Mouse (Mus musculus) hindbrain, embryonic 12.5 days (tissue): ENCODE measurements around the gene Usp29. TPM values are rescaled to one million over a fixed set of nuclear protein-coding genes. Genes with fewer than 3 reads are reported as not detected.
A peak's percentile ranks its signal among the peaks of the same experiment; 100 is the strongest.
"Not testable (repeated sequence)": the region's sequence is repeated elsewhere in the genome, so short reads cannot be mapped to it uniquely, and the experiment has no call there.

Experiments
- ATAC-seq: fragments of 200-750 bp; cut with Nextera tagmentation; 2 replicates; pipeline ENCODE4 v1.8.0; 2017; ENCODE audit warnings: moderate TSS enrichment; ENCODE audit not compliant: low FRiP score
- H3K27ac ChIP-seq: fragments of 300-500 bp; sonication (generic); 2 replicates; pipeline ENCODE4 v1.5.1; 2016; ENCODE audit warnings: mild to moderate bottlenecking
- H3K27me3 ChIP-seq: fragments of 300-500 bp; sonication (generic); 2 replicates; pipeline ENCODE4 v1.6.1; 2016; ENCODE audit warnings: mild to moderate bottlenecking
- H3K36me3 ChIP-seq: fragments of 300-500 bp; sonication (generic); 2 replicates; pipeline ENCODE4 v1.6.1; 2016; ENCODE audit warnings: mild to moderate bottlenecking
- H3K4me1 ChIP-seq: fragments of 300-500 bp; sonication (generic); 2 replicates; pipeline ENCODE4 v1.6.1; 2016
- H3K4me2 ChIP-seq: fragments of 300-500 bp; sonication (generic); replicated peaks from 2 replicates; pipeline ENCODE4 v1.6.1; 2016; ENCODE audit warnings: mild to moderate bottlenecking
- H3K4me3 ChIP-seq: fragments of 300-500 bp; sonication (generic); 2 replicates; pipeline ENCODE4 v1.5.1; 2016; ENCODE audit warnings: mild to moderate bottlenecking
- H3K9ac ChIP-seq: fragments of 300-500 bp; sonication (generic); 2 replicates; pipeline ENCODE4 v1.6.1; 2016; ENCODE audit warnings: mild to moderate bottlenecking, moderate library complexity
- H3K9me3 ChIP-seq: fragments of 300-500 bp; sonication (generic); replicated peaks from 2 replicates; pipeline ENCODE4 v1.6.1; 2016; ENCODE audit warnings: mild to moderate bottlenecking
- WGBS: fragments of 180-500 bp; shearing (Covaris S2); methylation state at CpG from one replicate; pipeline ENCODE4 v1.1.7; 2016; 5-methylcytosine and 5-hydroxymethylcytosine counted together
- polyA plus RNA-seq: library from polyadenylated mRNA; unstranded; fragments of >200 nt; fragmentation: Nextera tagmentation; extraction: Ambion mirVana; gene quantifications from 2 replicates; pipeline ENCODE4 v1.2.1, GENCODE M21; 2016

Usp29 gene
- polyA plus RNA-seq, 1 experiment from 2014 or later = 20.3 TPM

- no peak overlapping the region for H3K4me3 ChIP-seq
- no peak overlapping the region for H3K4me2 ChIP-seq
- H3K9me3 ChIP-seq = no peaks in the 10 kb centered on the region
- no peak overlapping the region for H3K27ac ChIP-seq
- no peaks in the 10 kb centered on the region for H3K27me3 ChIP-seq
- no peak; the same call in 1 of the 2 replicates for ATAC-seq
- WGBS = 46% methylated on average over 7 of the region's 7 CpGs
- no peak overlapping the region for H3K9ac ChIP-seq
- H3K36me3 ChIP-seq = no peaks in the 10 kb centered on the region
- H3K4me1 ChIP-seq = no peaks in the 10 kb centered on the region
These were observed 195.8 kb downstream of the Usp29 start for GRCm38 (mm10) chr7:6925926-6926730.

- ATAC-seq = no peak
- H3K27ac ChIP-seq = no peak overlapping the region
These were observed 196.3 kb downstream of the Usp29 start for GRCm38 (mm10) chr7:6926731-6926995.

GRCm38 (mm10) chr7:6929286-6929685 is 198.9 kb downstream of the Usp29 start:
- no peak for ATAC-seq
- WGBS = 49% methylated on average over 2 of the region's 2 CpGs
- Histone ChIP-seq H3K9me3 (no peaks in the 10 kb centered on the region), H3K27me3 (no peaks in the 10 kb centered on the region), H3K4me2 (no peak overlapping the region), H3K27ac (no peak overlapping the region), H3K4me1 (no peaks in the 10 kb centered on the region), H3K36me3 (no peaks in the 10 kb centered on the region), H3K9ac (no peak overlapping the region), H3K4me3 (no peak overlapping the region)

More at GRCm38 (mm10) chr7:6926731-6926995, 196.3 kb downstream of the Usp29 start:
- Histone ChIP-seq H3K4me3 (no peak overlapping the region), H3K9ac (no peak overlapping the region), H3K36me3 (no peaks in the 10 kb centered on the region), H3K9me3 (no peaks in the 10 kb centered on the region), H3K27me3 (no peaks in the 10 kb centered on the region), H3K4me1 (no peaks in the 10 kb centered on the region), H3K4me2 (no peak overlapping the region)
- WGBS = 50% methylated on average over 4 of the region's 4 CpGs

- H3K27ac ChIP-seq = no peak overlapping the region
- H3K4me3 ChIP-seq = no peak overlapping the region
- no peak for ATAC-seq
- H3K9ac ChIP-seq = no peak overlapping the region
- no peaks in the 10 kb centered on the region for H3K9me3 ChIP-seq
- 73% methylated on average over 5 of the region's 5 CpGs for WGBS
- H3K4me1 ChIP-seq = 0 out of 2 replicates have a peak, but pooled peaks cover 2% of the 10 kb centered on the region
- H3K4me2 ChIP-seq = no peak overlapping the region
- no peaks in the 10 kb centered on the region for H3K36me3 ChIP-seq
- H3K27me3 ChIP-seq = no peaks in the 10 kb centered on the region
These were observed 204.4 kb downstream of the Usp29 start for GRCm38 (mm10) chr7:6934741-6935140.

GRCm38 (mm10) chr7:6937040-6937439 is 206.7 kb downstream of the Usp29 start:
- Histone ChIP-seq H3K9me3 (no peaks in the 10 kb centered on the region), H3K4me3 (no peak overlapping the region), H3K4me2 (no peak overlapping the region), H3K36me3 (no peaks in the 10 kb centered on the region), H3K9ac (no peak overlapping the region), H3K4me1 (0 out of 2 replicates have a peak, but pooled peaks cover 2% of the 10 kb centered on the region), H3K27ac (no peak overlapping the region), H3K27me3 (no peaks in the 10 kb centered on the region)
- 48% methylated on average over 11 of the region's 11 CpGs for WGBS
- ATAC-seq = peak; percentile 41; the same call in 1 of the 2 replicates

GRCm38 (mm10) chr7:6940761-6941231 is 210.4 kb downstream of the Usp29 start:
- peak; percentile 59 for ATAC-seq
- Histone ChIP-seq H3K9me3 (no peaks in the 10 kb centered on the region), H3K27me3 (no peaks in the 10 kb centered on the region), H3K4me2 (peak overlapping the region; percentile 39), H3K4me3 (peak overlapping the region; percentile 10; the same call in 1 of the 2 replicates), H3K9ac (no peak overlapping the region), H3K36me3 (no peaks in the 10 kb centered on the region), H3K4me1 (0 out of 2 replicates have a peak, but pooled peaks cover 2% of the 10 kb centered on the region), H3K27ac (no peak overlapping the region)
- 16% methylated on average over 16 of the region's 16 CpGs for WGBS

- not testable (repeated sequence) for H3K36me3 ChIP-seq, ATAC-seq, H3K9ac ChIP-seq, H3K27me3 ChIP-seq, H3K4me2 ChIP-seq, H3K27ac ChIP-seq, H3K9me3 ChIP-seq, H3K4me1 ChIP-seq, H3K4me3 ChIP-seq
- WGBS = 94% methylated on average over 20 of the region's 20 CpGs
These were observed 217.7 kb downstream of the Usp29 start for GRCm38 (mm10) chr7:6948061-6948460.

- whole genome bisulfite sequencing = 85% methylated on average over 4 of the region's 4 CpGs
- no peak overlapping the region for H3K9ac ChIP-seq
- H3K4me1 ChIP-seq = no peaks in the 10 kb centered on the region
- no peak for ATAC-seq
- no peaks in the 10 kb centered on the region for H3K27me3 ChIP-seq
- no peaks in the 10 kb centered on the region; the same call in 1 of the 2 replicates for H3K9me3 ChIP-seq
- no peaks in the 10 kb centered on the region for H3K36me3 ChIP-seq
- no peak overlapping the region for H3K4me2 ChIP-seq
- H3K27ac ChIP-seq = no peak overlapping the region
- H3K4me3 ChIP-seq = no peak overlapping the region
These were observed 226.2 kb downstream of the Usp29 start for GRCm38 (mm10) chr7:6956576-6956975.

- H3K36me3 ChIP-seq = no peaks in the 10 kb centered on the region
- H3K27ac ChIP-seq = no peak overlapping the region
- H3K9ac ChIP-seq = no peak overlapping the region
- H3K9me3 ChIP-seq = no peaks in the 10 kb centered on the region; the same call in 1 of the 2 replicates
- H3K4me2 ChIP-seq = no peak overlapping the region
- no peak overlapping the region for H3K4me3 ChIP-seq
- 96% methylated on average over 1 of the region's 1 CpGs for WGBS
- ATAC-seq = no peak
- no peaks in the 10 kb centered on the region for H3K4me1 ChIP-seq
- H3K27me3 ChIP-seq = no peaks in the 10 kb centered on the region
These were observed 228.2 kb downstream of the Usp29 start for GRCm38 (mm10) chr7:6958574-6958973.

- Histone ChIP-seq H3K36me3 (no peaks in the 10 kb centered on the region), H3K9me3 (no peaks in the 10 kb centered on the region), H3K4me1 (no peaks in the 10 kb centered on the region), H3K4me3 (no peak overlapping the region), H3K4me2 (no peak overlapping the region), H3K9ac (no peak overlapping the region), H3K27ac (no peak overlapping the region), H3K27me3 (no peaks in the 10 kb centered on the region)
- 86% methylated on average over 1 of the region's 1 CpGs for WGBS
- no peak for ATAC-seq
These were observed 243.2 kb downstream of the Usp29 start for GRCm38 (mm10) chr7:6973566-6973965.

- no peaks in the 10 kb centered on the region for H3K9me3 ChIP-seq
- H3K4me3 ChIP-seq = no peak overlapping the region
- no peak overlapping the region for H3K9ac ChIP-seq
- no peak for ATAC-seq
- WGBS = 90% methylated on average over 19 of the region's 19 CpGs
- H3K4me1 ChIP-seq = no peaks in the 10 kb centered on the region
- no peaks in the 10 kb centered on the region for H3K36me3 ChIP-seq
- H3K27ac ChIP-seq = no peak overlapping the region
- no peak overlapping the region for H3K4me2 ChIP-seq
- no peaks in the 10 kb centered on the region for H3K27me3 ChIP-seq
These were observed 246.5 kb downstream of the Usp29 start for GRCm38 (mm10) chr7:6976890-6977289.

- H3K27me3 ChIP-seq, H3K9ac ChIP-seq, H3K4me1 ChIP-seq, ATAC-seq, H3K27ac ChIP-seq, H3K4me2 ChIP-seq, H3K9me3 ChIP-seq, H3K36me3 ChIP-seq, H3K4me3 ChIP-seq: not testable (repeated sequence)
- 84% methylated on average over 11 of the region's 11 CpGs for WGBS
These were observed 264.9 kb downstream of the Usp29 start, which contains the start of gene Aurkc for GRCm38 (mm10) chr7:6995251-6995650. Gene Aurkc (plus strand): TSS chr7:6995300.

GRCm38 (mm10) chr7:6998914-6999313 is 268.5 kb downstream of the Usp29 start:
- not testable (repeated sequence) for ATAC-seq, H3K36me3 ChIP-seq, H3K4me1 ChIP-seq, H3K4me3 ChIP-seq, H3K4me2 ChIP-seq, H3K27me3 ChIP-seq, H3K9ac ChIP-seq, H3K27ac ChIP-seq, H3K9me3 ChIP-seq
- 62% methylated on average over 3 of the region's 3 CpGs for WGBS
